Mouse (Mus musculus): Measurements from ENCODE around the gene Fastk.

The Fastk gene

DNA sequence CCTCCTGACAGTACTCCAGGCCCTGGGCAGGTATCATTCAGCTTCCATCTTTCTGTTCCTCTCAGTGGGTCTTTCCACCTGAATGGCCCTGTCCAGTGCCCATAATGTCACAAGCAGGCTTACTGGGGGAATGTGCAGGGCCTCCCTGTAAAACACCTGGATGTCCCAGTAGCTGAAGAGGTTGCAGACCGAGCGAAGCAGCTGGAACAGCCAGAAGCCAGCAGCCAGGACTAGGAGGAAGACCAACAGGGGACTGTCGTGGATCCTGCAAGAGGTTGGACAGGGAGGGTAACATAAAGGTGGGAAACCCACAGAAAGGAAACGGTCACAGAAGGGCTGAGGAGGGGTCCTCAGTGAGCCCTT is 55.4 kb downstream of the Fastk start:
- no peak for DNase-seq (ENCODE audit: low spot score)

DNA sequence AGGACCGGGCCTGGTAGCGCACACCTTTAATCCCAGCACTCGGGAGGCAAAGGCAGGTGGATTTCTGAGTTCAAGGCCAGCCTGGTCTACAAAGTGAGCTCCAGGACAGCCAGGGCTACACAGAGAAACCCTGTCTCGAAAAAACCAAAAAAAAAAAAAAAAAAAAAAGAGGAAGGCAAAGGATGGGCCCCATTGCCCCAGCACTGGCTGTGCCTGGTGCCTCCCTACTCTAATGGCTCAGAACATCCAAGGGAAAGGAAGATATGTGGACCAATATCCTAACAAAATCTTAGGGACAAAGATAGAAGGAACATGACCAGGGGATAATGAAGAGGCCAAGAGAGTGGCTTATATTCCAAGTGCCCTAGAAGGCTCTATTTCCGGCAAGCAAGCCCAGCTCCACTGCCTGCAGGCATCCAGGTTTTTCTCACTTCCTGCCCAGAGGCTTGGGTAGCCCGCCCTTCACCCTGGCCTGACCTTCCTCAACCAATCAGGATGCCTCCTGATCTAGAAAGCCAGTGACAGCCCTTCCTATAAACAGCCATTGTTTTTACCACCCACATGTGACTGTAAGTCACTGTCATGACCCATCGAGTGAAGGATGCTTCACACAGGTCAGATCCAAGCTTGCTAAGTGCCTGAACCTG is 56.0 kb downstream of the Fastk start:
- no peak for DNase-seq (ENCODE audit: low spot score)
